Mouse (Mus musculus) lung, postnatal 0 days (tissue): ENCODE data around the gene C87436. TPM values are rescaled to one million over a fixed set of nuclear protein-coding genes. Genes with fewer than 3 reads are reported as not detected.

Experiments
- ATAC-seq: fragments of 200-750 bp; cut with Nextera tagmentation; 2 replicates; pipeline ENCODE4 v1.8.0; 2017; ENCODE audit warnings: moderate library complexity
- DNase-seq: peaks from one replicate; pipeline ENCODE4 v3.0.0-alpha.2; 2016; ENCODE audit warnings: low spot score
- H3K27ac ChIP-seq: fragments of 300-500 bp; sonication (generic); 2 replicates; pipeline ENCODE4 v1.5.1; 2014; ENCODE audit warnings: antibody characterized with exemption, mild to moderate bottlenecking, low read length, mixed read lengths
- H3K27me3 ChIP-seq: fragments of 300-500 bp; sonication (generic); replicated peaks from 2 replicates; pipeline ENCODE4 v1.6.1; 2014; ENCODE audit warnings: low read length, mixed read lengths; ENCODE audit not compliant: insufficient read depth
- H3K36me3 ChIP-seq: fragments of 300-500 bp; sonication (generic); 2 replicates; pipeline ENCODE4 v1.6.1; 2014; ENCODE audit warnings: low read length, mixed read lengths; ENCODE audit not compliant: insufficient read depth
- H3K4me1 ChIP-seq: fragments of 300-500 bp; sonication (generic); 2 replicates; pipeline ENCODE4 v1.6.1; 2014; ENCODE audit warnings: antibody characterized with exemption, low read depth, low read length, mixed read lengths; ENCODE audit not compliant: insufficient read depth
- H3K4me2 ChIP-seq: fragments of 300-500 bp; sonication (generic); replicated peaks from 2 replicates; pipeline ENCODE4 v1.6.1; 2014; ENCODE audit warnings: low read depth, mild to moderate bottlenecking, low read length, moderate library complexity, mixed read lengths
- H3K4me3 ChIP-seq: fragments of 300-500 bp; sonication (generic); 2 replicates; pipeline ENCODE4 v1.5.1; 2014; ENCODE audit warnings: low read depth, low read length
- H3K9ac ChIP-seq: fragments of 300-500 bp; sonication (generic); replicated peaks from 2 replicates; pipeline ENCODE4 v1.6.1; 2014; ENCODE audit warnings: low read depth, mild to moderate bottlenecking
- H3K9me3 ChIP-seq: fragments of 300-500 bp; sonication (generic); 2 replicates; pipeline ENCODE4 v1.6.1; 2016; ENCODE audit warnings: low read length, mixed read lengths
- CTCF ChIP-seq: IDR thresholded peaks from 2 replicates; pipeline ENCODE4 v1.5.1; 2016; ENCODE audit warnings: antibody characterized with exemption, mild to moderate bottlenecking
- EP300 ChIP-seq: IDR thresholded peaks from 2 replicates; pipeline ENCODE4 v1.6.1; 2016; ENCODE audit warnings: antibody characterized with exemption, mild to moderate bottlenecking, control low read depth
- WGBS: fragments of 180-500 bp; shearing (Covaris S2); extraction: QIAGEN DNeasy Blood & Tissue Kit; methylation state at CpG from one replicate; pipeline ENCODE4 v1.1.7; 2014; 5-methylcytosine and 5-hydroxymethylcytosine counted together
- polyA plus RNA-seq: library from polyadenylated mRNA; unstranded; fragments of >200 nt; fragmentation: Nextera tagmentation; extraction: Ambion mirVana; gene quantifications from 2 replicates; pipeline ENCODE4 v1.2.1, GENCODE M21; 2015

Gene C87436
- polyA plus RNA-seq, 1 experiment from 2014 or later, result 23.5 TPM

DNA sequence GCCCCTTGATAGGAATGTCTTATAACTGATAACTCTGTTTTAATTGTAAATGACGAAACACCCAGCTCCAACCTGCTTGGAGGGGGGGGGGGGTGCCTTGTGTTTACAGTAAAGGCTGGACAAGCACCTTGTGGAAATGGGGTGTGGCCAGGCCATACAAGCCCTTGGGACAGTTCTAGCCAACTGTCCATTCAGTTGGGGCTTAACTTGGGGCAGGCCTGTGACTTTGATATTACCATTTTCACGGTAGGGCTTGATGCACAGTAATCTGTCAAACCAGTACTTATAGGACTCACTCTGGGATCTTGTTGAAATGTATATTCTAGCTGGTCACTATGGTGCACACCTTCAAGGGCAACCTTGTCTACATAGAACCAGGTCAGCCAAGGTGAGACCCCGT, 33.1 kb downstream of the C87436 start:
- DNase-seq (no peak), ATAC-seq (no peak)
- Histone ChIP-seq H3K36me3 (0 out of 2 replicates have a peak, but pooled peaks cover 4% of the 10 kb centered on the region), H3K4me2 (peak overlapping the region; percentile 63; the same call in 1 of the 2 replicates), H3K4me1 (peaks cover 11% of the 10 kb centered on the region), H3K4me3 (no peak overlapping the region), H3K27ac (peak overlapping the region; percentile 79), H3K9ac (peak overlapping the region; percentile 44; the same call in 1 of the 2 replicates), H3K27me3 (no peaks in the 10 kb centered on the region), H3K9me3 (no peaks in the 10 kb centered on the region)
- WGBS, result 85% methylated on average over 3 of the region's 3 CpGs
- TF ChIP-seq CTCF, result no peak
- no peak for TF ChIP-seq EP300

DNA sequence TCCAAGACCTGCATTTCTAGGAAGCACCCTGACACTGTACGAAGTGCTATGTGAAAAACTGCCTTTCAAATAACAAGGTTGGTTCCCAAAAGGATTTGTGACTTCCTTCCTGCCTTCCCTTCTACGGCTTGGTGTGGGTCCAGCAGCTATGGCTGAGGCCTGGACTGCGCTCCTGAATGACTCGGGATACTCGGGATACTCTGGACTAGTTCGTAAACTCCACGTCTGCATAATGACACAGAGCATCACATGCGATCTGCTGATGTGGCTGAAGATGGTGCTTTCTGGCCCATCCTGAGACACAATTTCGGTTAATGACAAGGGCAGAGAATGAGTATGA, 33.6 kb downstream of the C87436 start:
- Histone ChIP-seq H3K36me3 (0 out of 2 replicates have a peak, but pooled peaks cover 4% of the 10 kb centered on the region), H3K9ac (peak overlapping the region; percentile 44; the same call in 1 of the 2 replicates), H3K9me3 (no peaks in the 10 kb centered on the region), H3K27ac (peak overlapping the region; percentile 79), H3K27me3 (no peaks in the 10 kb centered on the region), H3K4me3 (peak overlapping the region; percentile 33), H3K4me2 (peak overlapping the region; percentile 63), H3K4me1 (peaks cover 11% of the 10 kb centered on the region)
- ATAC-seq, result peak; percentile 28
- peak; percentile 60 for DNase-seq
- TF ChIP-seq EP300 (peak; percentile 50; the same call in 1 of the 2 replicates), CTCF (no peak)
- 10% methylated on average over 9 of the region's 9 CpGs for WGBS

DNA sequence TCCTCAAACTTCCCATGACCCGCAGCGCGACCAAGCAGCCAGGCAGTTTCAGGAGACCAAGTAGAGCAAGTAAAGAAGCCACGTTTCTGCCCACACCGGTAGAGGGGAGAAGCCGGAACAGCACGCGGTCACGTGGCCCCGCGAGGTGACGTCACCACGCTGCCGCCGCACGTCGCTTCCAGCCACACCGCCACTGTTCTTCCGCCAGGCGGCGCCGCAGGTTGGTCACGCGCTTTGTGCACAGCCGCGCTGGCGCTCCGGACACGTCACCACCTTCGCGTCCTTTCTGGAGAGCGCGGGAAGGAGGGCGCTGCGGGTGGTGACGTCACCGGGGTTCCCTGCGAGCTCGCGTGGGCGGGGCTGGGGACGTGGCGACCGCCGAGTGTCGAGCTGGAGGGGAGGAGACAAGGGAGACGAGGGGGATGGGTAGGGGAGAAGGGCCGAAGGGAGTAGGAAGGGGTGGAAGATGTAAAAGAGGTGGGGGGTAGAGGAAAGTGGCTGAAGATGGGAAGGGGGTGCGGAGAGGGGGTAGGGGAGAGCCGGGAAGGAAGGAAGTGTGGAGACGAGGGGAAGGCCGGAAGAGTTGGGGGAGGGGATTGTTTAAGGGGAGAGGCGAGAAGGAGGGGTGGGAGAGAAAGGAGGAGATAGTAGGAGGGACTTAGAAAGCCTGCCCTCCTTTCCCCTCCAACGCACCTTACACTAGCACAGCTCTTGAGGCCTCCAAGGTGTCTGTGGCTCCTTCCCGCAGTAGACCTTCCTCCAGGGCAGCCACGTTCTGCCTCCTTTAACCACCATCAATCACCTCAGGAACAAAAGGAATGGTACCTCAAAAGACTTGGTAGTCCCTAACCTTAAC, 34.2 kb downstream of the C87436 start:
- Histone ChIP-seq H3K4me1 (peaks cover 11% of the 10 kb centered on the region), H3K4me3 (peak overlapping the region; percentile 37), H3K4me2 (peak overlapping the region; percentile 63), H3K27me3 (no peaks in the 10 kb centered on the region), H3K9me3 (no peaks in the 10 kb centered on the region), H3K27ac (peak overlapping the region; percentile 84), H3K9ac (peak overlapping the region; percentile 44), H3K36me3 (no peaks in the 10 kb centered on the region)
- DNase-seq (peak; percentile 100), ATAC-seq (peak; percentile 95)
- under 1% methylated on average over 55 of the region's 56 CpGs for WGBS
- TF ChIP-seq EP300, result peak; percentile 58
- peak; percentile 100 for TF ChIP-seq CTCF

DNA sequence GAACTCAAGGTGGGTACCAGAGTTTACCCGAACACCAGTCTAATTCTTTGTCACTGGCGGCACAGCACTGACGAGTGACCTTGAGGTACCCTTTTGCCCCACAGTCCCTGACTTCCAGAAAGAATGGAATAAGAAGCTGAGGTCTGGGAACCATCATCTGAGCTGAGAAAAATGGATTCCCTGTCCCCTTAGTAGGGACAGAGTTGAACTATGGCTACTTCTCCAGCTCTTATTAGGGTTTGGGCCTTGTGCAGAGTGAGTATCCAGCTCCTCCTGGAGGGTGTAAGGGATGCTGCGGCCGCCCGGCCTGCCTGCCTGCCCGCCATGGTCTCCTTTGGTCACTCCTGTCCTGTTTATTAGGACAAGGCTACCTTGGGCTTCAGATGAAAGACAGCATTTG, 34.9 kb downstream of the C87436 start:
- WGBS, result 52% methylated on average over 7 of the region's 7 CpGs
- Histone ChIP-seq H3K9ac (peak overlapping the region; percentile 34; the same call in 1 of the 2 replicates), H3K4me1 (peaks cover 11% of the 10 kb centered on the region), H3K9me3 (no peaks in the 10 kb centered on the region), H3K4me3 (peak overlapping the region; percentile 37), H3K36me3 (no peaks in the 10 kb centered on the region), H3K4me2 (peak overlapping the region; percentile 63), H3K27ac (peak overlapping the region; percentile 84), H3K27me3 (no peaks in the 10 kb centered on the region)
- no peak for ATAC-seq
- TF ChIP-seq CTCF, result peak; percentile 22; the same call in 1 of the 2 replicates
- TF ChIP-seq EP300, result no peak
- DNase-seq, result no peak

DNA sequence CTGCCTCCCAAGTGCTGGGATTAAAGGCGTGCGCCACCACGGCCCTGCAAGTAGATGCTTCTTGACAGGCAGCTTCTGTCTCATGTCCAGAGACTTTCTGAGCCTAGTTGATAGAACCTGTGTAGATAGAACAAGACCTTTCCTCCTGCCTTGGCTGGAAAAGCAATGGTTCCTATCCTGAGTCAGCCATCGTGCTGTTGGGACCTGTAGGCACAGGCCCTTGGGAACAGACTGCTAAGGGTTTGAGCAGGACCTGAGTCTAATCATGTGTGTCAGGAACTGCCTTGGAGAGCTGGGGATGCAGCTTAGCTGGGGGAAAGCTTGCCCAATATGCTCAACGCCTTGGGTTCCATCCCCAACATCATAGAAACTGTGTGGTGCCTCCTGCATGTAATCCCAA, 35.9 kb downstream of the C87436 start:
- ATAC-seq, result no peak
- H3K4me1 ChIP-seq, result peaks cover 13% of the 10 kb centered on the region
- no peak for DNase-seq
- no peak for TF ChIP-seq CTCF
- no peak for TF ChIP-seq EP300
- H3K9ac ChIP-seq, result no peak overlapping the region
- no peak overlapping the region for H3K4me3 ChIP-seq
- H3K27ac ChIP-seq, result no peak overlapping the region
- H3K4me2 ChIP-seq, result no peak overlapping the region
- H3K9me3 ChIP-seq, result no peaks in the 10 kb centered on the region
- WGBS, result 84% methylated on average over 5 of the region's 5 CpGs
- no peaks in the 10 kb centered on the region for H3K36me3 ChIP-seq
- H3K27me3 ChIP-seq, result no peaks in the 10 kb centered on the region

DNA sequence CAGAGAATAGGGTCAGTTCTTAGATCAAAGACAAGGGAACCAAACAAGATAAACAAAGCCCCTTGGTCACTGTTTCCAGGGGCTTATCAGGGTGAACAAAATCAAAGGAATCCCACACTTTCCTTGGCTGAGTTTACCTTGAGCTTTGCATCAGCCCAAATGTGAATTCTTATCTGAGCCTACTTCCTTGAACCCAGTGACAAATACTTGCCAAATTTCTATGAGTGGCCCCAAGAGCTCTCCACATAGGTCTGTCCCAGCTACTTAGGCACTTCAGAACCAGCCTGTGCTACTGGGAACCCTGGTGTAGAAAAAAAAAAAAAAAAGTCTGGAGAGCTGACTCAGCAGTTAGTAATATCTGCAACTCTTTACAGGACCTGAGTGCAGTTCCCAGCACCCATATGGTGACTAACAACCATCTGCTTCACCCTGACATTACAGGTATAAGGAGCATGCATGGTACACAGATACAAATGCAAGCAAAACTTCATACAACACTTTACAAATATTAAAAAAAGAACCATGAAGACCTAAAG, 36.5 kb downstream of the C87436 start:
- ATAC-seq, result no peak

More for the DNA sequence above, 36.5 kb downstream of the C87436 start:
- no peak overlapping the region for H3K4me2 ChIP-seq
- H3K4me3 ChIP-seq, result no peak overlapping the region
- H3K27me3 ChIP-seq, result no peaks in the 10 kb centered on the region
- DNase-seq, result peak; percentile 64
- no peaks in the 10 kb centered on the region for H3K9me3 ChIP-seq
- H3K36me3 ChIP-seq, result no peaks in the 10 kb centered on the region
- peaks cover 14% of the 10 kb centered on the region for H3K4me1 ChIP-seq
- H3K9ac ChIP-seq, result no peak overlapping the region
- no peak overlapping the region for H3K27ac ChIP-seq
- TF ChIP-seq CTCF (no peak), EP300 (peak; percentile 30; the same call in 1 of the 2 replicates)
